Mouse (Mus musculus): ENCODE data around the gene Trim62. TPM values are rescaled to one million over a fixed set of nuclear protein-coding genes. Genes with fewer than 3 reads are reported as not detected.

The Trim62 gene
- total RNA-seq, 2 experiments from 2014 or later, result not detected

- ATAC-seq (replicated peaks; ENCODE audit: low FRiP score, poor library complexity, severe bottlenecking), result no peak
Observed at GRCm38 (mm10) chr4:128883801-128884710, 676 bp downstream of the Trim62 start.

GRCm38 (mm10) chr4:128884711-128885095 lies 1.3 kb downstream of the Trim62 start:
- ATAC-seq (replicated peaks; ENCODE audit: low FRiP score, poor library complexity, severe bottlenecking), result no peak

- ATAC-seq (replicated peaks; ENCODE audit: low FRiP score, poor library complexity, severe bottlenecking), result no peak
Observed at GRCm38 (mm10) chr4:128885540-128885939, 2.2 kb downstream of the Trim62 start.

GRCm38 (mm10) chr4:128886571-128886970 lies 3.2 kb downstream of the Trim62 start:
- no peak for ATAC-seq (replicated peaks; ENCODE audit: low FRiP score, poor library complexity, severe bottlenecking)

- no peak for ATAC-seq (replicated peaks; ENCODE audit: low FRiP score, poor library complexity, severe bottlenecking)
Observed at GRCm38 (mm10) chr4:128887026-128887425, 3.6 kb downstream of the Trim62 start.

- no peak for ATAC-seq (replicated peaks; ENCODE audit: low FRiP score, poor library complexity, severe bottlenecking)
Observed at GRCm38 (mm10) chr4:128887641-128888091, 4.3 kb downstream of the Trim62 start.

GRCm38 (mm10) chr4:128888436-128888990 lies 5.1 kb downstream of the Trim62 start:
- ATAC-seq (replicated peaks; ENCODE audit: low FRiP score, poor library complexity, severe bottlenecking), result no peak

GRCm38 (mm10) chr4:128889752-128890630 lies 6.6 kb downstream of the Trim62 start:
- ATAC-seq (replicated peaks; ENCODE audit: low FRiP score, poor library complexity, severe bottlenecking), result no peak

GRCm38 (mm10) chr4:128891157-128891556 lies 7.8 kb downstream of the Trim62 start:
- ATAC-seq (replicated peaks; ENCODE audit: low FRiP score, poor library complexity, severe bottlenecking), result no peak

- no peak for ATAC-seq (replicated peaks; ENCODE audit: low FRiP score, poor library complexity, severe bottlenecking)
Observed at GRCm38 (mm10) chr4:128891746-128892145, 8.4 kb downstream of the Trim62 start.

- ATAC-seq (replicated peaks; ENCODE audit: low FRiP score, poor library complexity, severe bottlenecking), result no peak
Observed at GRCm38 (mm10) chr4:128892188-128892587, 8.8 kb downstream of the Trim62 start.

- ATAC-seq (replicated peaks; ENCODE audit: low FRiP score, poor library complexity, severe bottlenecking), result no peak
Observed at GRCm38 (mm10) chr4:128894112-128894511, 10.7 kb downstream of the Trim62 start.

- no peak for ATAC-seq (replicated peaks; ENCODE audit: low FRiP score, poor library complexity, severe bottlenecking)
Observed at GRCm38 (mm10) chr4:128895841-128896240, 12.5 kb downstream of the Trim62 start.

- ATAC-seq (replicated peaks; ENCODE audit: low FRiP score, poor library complexity, severe bottlenecking), result no peak
Observed at GRCm38 (mm10) chr4:128896667-128897066, 13.3 kb downstream of the Trim62 start.

GRCm38 (mm10) chr4:128897911-128898421 lies 14.6 kb downstream of the Trim62 start:
- ATAC-seq (replicated peaks; ENCODE audit: low FRiP score, poor library complexity, severe bottlenecking), result no peak

- no peak for ATAC-seq (replicated peaks; ENCODE audit: low FRiP score, poor library complexity, severe bottlenecking)
Observed at GRCm38 (mm10) chr4:128899332-128899731, 16.0 kb downstream of the Trim62 start.

- ATAC-seq (replicated peaks; ENCODE audit: low FRiP score, poor library complexity, severe bottlenecking), result no peak
Observed at GRCm38 (mm10) chr4:128900484-128900883, 17.1 kb downstream of the Trim62 start.

GRCm38 (mm10) chr4:128902390-128902789 lies 19.0 kb downstream of the Trim62 start:
- no peak for ATAC-seq (replicated peaks; ENCODE audit: low FRiP score, poor library complexity, severe bottlenecking)

GRCm38 (mm10) chr4:128904035-128904800 lies 20.8 kb downstream of the Trim62 start:
- ATAC-seq (replicated peaks; ENCODE audit: low FRiP score, poor library complexity, severe bottlenecking), result no peak

Data from erythroblast, adult 5-6 weeks (primary cell).